Mouse (Mus musculus): Measurements from ENCODE around the gene Mrpl28. TPM values are rescaled to one million over a fixed set of nuclear protein-coding genes. Genes with fewer than 3 reads are reported as not detected.

The Mrpl28 gene
- polyA plus RNA-seq, 1 experiment from 2014 or later, result 120 TPM

GRCm38 (mm10) chr17:26115956-26116487 lies 7.3 kb upstream of the Mrpl28 start:
- H3K27ac ChIP-seq (replicated peaks), result no peak overlapping the region

GRCm38 (mm10) chr17:26116503-26117258 lies 6.6 kb upstream of the Mrpl28 start:
- peaks cover 76% of the 10 kb centered on the region for H3K27me3 ChIP-seq
- no peak for ATAC-seq (ENCODE audit: insufficient read depth)

More at GRCm38 (mm10) chr17:26115956-26116487, 7.3 kb upstream of the Mrpl28 start:
- WGBS (ENCODE audit: insufficient replicate concordance), result 30% methylated on average over 3 of the region's 3 CpGs
- Histone ChIP-seq H3K9ac (no peak overlapping the region), H3K27me3 (peaks cover 82% of the 10 kb centered on the region), H3K4me1 (replicated peaks) (peaks cover 40% of the 10 kb centered on the region), H3K9me3 (replicated peaks) (no peaks in the 10 kb centered on the region), H3K4me2 (no peak overlapping the region), H3K4me3 (replicated peaks) (no peak overlapping the region), H3K36me3 (replicated peaks) (no peaks in the 10 kb centered on the region)
- no peak for ATAC-seq (ENCODE audit: insufficient read depth)

GRCm38 (mm10) chr17:26119766-26120710 lies 3.3 kb upstream of the Mrpl28 start:
- no peaks in the 10 kb centered on the region for H3K9me3 ChIP-seq (replicated peaks)
- no peak overlapping the region for H3K4me3 ChIP-seq (replicated peaks)
- 37% methylated on average over 33 of the region's 33 CpGs for WGBS (ENCODE audit: insufficient replicate concordance)
- no peak overlapping the region for H3K27ac ChIP-seq (replicated peaks)
- H3K27me3 ChIP-seq, result peaks cover 42% of the 10 kb centered on the region
- peaks cover under 1% of the 10 kb centered on the region; the same call in 1 of the 2 replicates for H3K36me3 ChIP-seq (replicated peaks)
- peak overlapping the region; percentile 21 for H3K4me2 ChIP-seq
- no peak overlapping the region for H3K9ac ChIP-seq
- H3K4me1 ChIP-seq (replicated peaks), result peaks cover 40% of the 10 kb centered on the region
- ATAC-seq (ENCODE audit: insufficient read depth), result no peak

More at GRCm38 (mm10) chr17:26116503-26117258, 6.6 kb upstream of the Mrpl28 start:
- H3K36me3 ChIP-seq (replicated peaks), result no peaks in the 10 kb centered on the region
- H3K9me3 ChIP-seq (replicated peaks), result no peaks in the 10 kb centered on the region
- WGBS (ENCODE audit: insufficient replicate concordance), result 75% methylated on average over 17 of the region's 17 CpGs
- H3K9ac ChIP-seq, result no peak overlapping the region
- H3K4me1 ChIP-seq (replicated peaks), result peaks cover 40% of the 10 kb centered on the region
- no peak overlapping the region for H3K4me3 ChIP-seq (replicated peaks)
- H3K4me2 ChIP-seq, result no peak overlapping the region
- H3K27ac ChIP-seq (replicated peaks), result no peak overlapping the region

- Histone ChIP-seq H3K27ac (replicated peaks) (no peak overlapping the region), H3K27me3 (peaks cover 19% of the 10 kb centered on the region), H3K9me3 (replicated peaks) (no peaks in the 10 kb centered on the region), H3K4me2 (peak overlapping the region; percentile 82; the same call in 1 of the 2 replicates), H3K36me3 (replicated peaks) (peaks cover 23% of the 10 kb centered on the region), H3K9ac (no peak overlapping the region), H3K4me3 (replicated peaks) (peak overlapping the region; percentile 81; the same call in 1 of the 2 replicates), H3K4me1 (replicated peaks) (peaks cover 32% of the 10 kb centered on the region)
- ATAC-seq (ENCODE audit: insufficient read depth), result no peak
- 60% methylated on average over 5 of the region's 5 CpGs for WGBS (ENCODE audit: insufficient replicate concordance)
Measured at GRCm38 (mm10) chr17:26122431-26123140, 714 bp upstream of the Mrpl28 start.

GRCm38 (mm10) chr17:26124560-26124959 lies 1.3 kb downstream of the Mrpl28 start:
- Histone ChIP-seq H3K4me2 (peak overlapping the region; percentile 82), H3K27ac (replicated peaks) (0 out of 2 replicates have a peak overlapping the region, but pooled peaks have one; percentile 67), H3K27me3 (no peaks in the 10 kb centered on the region), H3K4me1 (replicated peaks) (peaks cover 32% of the 10 kb centered on the region), H3K36me3 (replicated peaks) (peaks cover 43% of the 10 kb centered on the region), H3K9ac (peak overlapping the region; percentile 74), H3K4me3 (replicated peaks) (peak overlapping the region; percentile 81), H3K9me3 (replicated peaks) (no peaks in the 10 kb centered on the region)
- WGBS (ENCODE audit: insufficient replicate concordance), result 66% methylated on average over 7 of the region's 7 CpGs
- ATAC-seq (ENCODE audit: insufficient read depth), result no peak

GRCm38 (mm10) chr17:26125226-26125625 lies 1.9 kb downstream of the Mrpl28 start:
- H3K4me1 ChIP-seq (replicated peaks), result peaks cover 27% of the 10 kb centered on the region
- no peaks in the 10 kb centered on the region for H3K9me3 ChIP-seq (replicated peaks)
- no peaks in the 10 kb centered on the region for H3K27me3 ChIP-seq
- ATAC-seq (ENCODE audit: insufficient read depth), result no peak
- H3K27ac ChIP-seq (replicated peaks), result no peak overlapping the region
- H3K9ac ChIP-seq, result no peak overlapping the region
- H3K36me3 ChIP-seq (replicated peaks), result peaks cover 50% of the 10 kb centered on the region
- H3K4me3 ChIP-seq (replicated peaks), result no peak overlapping the region
- WGBS (ENCODE audit: insufficient replicate concordance), result 84% methylated on average over 10 of the region's 10 CpGs
- H3K4me2 ChIP-seq, result 0 out of 2 replicates have a peak overlapping the region, but pooled peaks have one; percentile 82

GRCm38 (mm10) chr17:26131062-26131732 lies 7.9 kb downstream of the Mrpl28 start:
- ATAC-seq (ENCODE audit: insufficient read depth), result no peak
- Histone ChIP-seq H3K36me3 (replicated peaks) (peaks cover 53% of the 10 kb centered on the region), H3K27ac (replicated peaks) (no peak overlapping the region)

GRCm38 (mm10) chr17:26131856-26132853 lies 8.9 kb downstream of the Mrpl28 start:
- no peak for ATAC-seq (ENCODE audit: insufficient read depth)
- no peaks in the 10 kb centered on the region for H3K27me3 ChIP-seq
- H3K4me2 ChIP-seq, result no peak overlapping the region
- H3K9ac ChIP-seq, result no peak overlapping the region
- H3K36me3 ChIP-seq (replicated peaks), result peaks cover 44% of the 10 kb centered on the region
- no peak overlapping the region for H3K4me3 ChIP-seq (replicated peaks)
- peaks cover under 1% of the 10 kb centered on the region; the same call in 1 of the 2 replicates for H3K4me1 ChIP-seq (replicated peaks)
- H3K9me3 ChIP-seq (replicated peaks), result no peaks in the 10 kb centered on the region
- no peak overlapping the region for H3K27ac ChIP-seq (replicated peaks)
- 81% methylated on average over 18 of the region's 18 CpGs for WGBS (ENCODE audit: insufficient replicate concordance)

More at GRCm38 (mm10) chr17:26131062-26131732, 7.9 kb downstream of the Mrpl28 start:
- H3K4me3 ChIP-seq (replicated peaks), result no peak overlapping the region
- H3K4me1 ChIP-seq (replicated peaks), result no peaks in the 10 kb centered on the region
- WGBS (ENCODE audit: insufficient replicate concordance), result 83% methylated on average over 18 of the region's 18 CpGs
- no peak overlapping the region for H3K9ac ChIP-seq
- H3K27me3 ChIP-seq, result no peaks in the 10 kb centered on the region
- no peak overlapping the region for H3K4me2 ChIP-seq
- H3K9me3 ChIP-seq (replicated peaks), result no peaks in the 10 kb centered on the region

GRCm38 (mm10) chr17:26137106-26137750 lies 13.9 kb downstream of the Mrpl28 start:
- H3K9ac ChIP-seq, result 0 out of 2 replicates have a peak overlapping the region, but pooled peaks have one; percentile 92
- 77% methylated on average over 11 of the region's 11 CpGs for WGBS (ENCODE audit: insufficient replicate concordance)
- no peak for ATAC-seq (ENCODE audit: insufficient read depth)
- no peaks in the 10 kb centered on the region for H3K9me3 ChIP-seq (replicated peaks)
- no peak overlapping the region for H3K27ac ChIP-seq (replicated peaks)
- H3K4me1 ChIP-seq (replicated peaks), result peaks cover 37% of the 10 kb centered on the region
- H3K4me3 ChIP-seq (replicated peaks), result peak overlapping the region; percentile 97
- H3K4me2 ChIP-seq, result peak overlapping the region; percentile 94
- H3K36me3 ChIP-seq (replicated peaks), result 0 out of 2 replicates have a peak, but pooled peaks cover under 1% of the 10 kb centered on the region
- no peaks in the 10 kb centered on the region for H3K27me3 ChIP-seq
